Mouse (Mus musculus) CH12.LX (cell line): ENCODE measurements at regions not wholly inside any gene's neighbourhood (a gene's known extent, or its start where the extent isn't known, plus 50 kb on each side); places are given as distances from the start of the nearest gene placed in this dataset.

Source experiments
- CTCF ChIP-seq, 2 experiments: IDR thresholded peaks in 1 of 2; conservative IDR thresholded peaks in 1 of 2; 2 replicates each; pipeline ENCODE4 v1.5.1; 2011 to 2012; ENCODE audit warnings: low read depth in 2 of 2, low read length in 2 of 2, improper control_type of control experiment in 1 of 2, inconsistent platforms in 1 of 2, mild to moderate bottlenecking in 1 of 2, moderate library complexity in 1 of 2
- MXI1 ChIP-seq: IDR thresholded peaks from 2 replicates; pipeline ENCODE4 v1.6.1; 2011; ENCODE audit warnings: mild to moderate bottlenecking, low read depth, low read length, improper control_type of control experiment
- NRF1 ChIP-seq: IDR thresholded peaks from 2 replicates; pipeline ENCODE4 v1.6.1; 2014; ENCODE audit warnings: low read depth, mild to moderate bottlenecking, inconsistent platforms, low read length, improper control_type of control experiment, moderate library complexity
- POLR2A ChIP-seq: IDR thresholded peaks from 2 replicates; pipeline ENCODE4 v1.6.1; 2011; ENCODE audit warnings: low read depth, mild to moderate bottlenecking, improper control_type of control experiment, low read length
- RAD21 ChIP-seq: IDR thresholded peaks from 2 replicates; pipeline ENCODE4 v1.6.1; 2011; ENCODE audit warnings: low read depth, mild to moderate bottlenecking, low read length, improper control_type of control experiment, moderate library complexity
- SMC3 ChIP-seq: IDR thresholded peaks from 2 replicates; pipeline ENCODE4 v1.6.1; 2011; ENCODE audit warnings: low read depth, low read length, improper control_type of control experiment

DNA sequence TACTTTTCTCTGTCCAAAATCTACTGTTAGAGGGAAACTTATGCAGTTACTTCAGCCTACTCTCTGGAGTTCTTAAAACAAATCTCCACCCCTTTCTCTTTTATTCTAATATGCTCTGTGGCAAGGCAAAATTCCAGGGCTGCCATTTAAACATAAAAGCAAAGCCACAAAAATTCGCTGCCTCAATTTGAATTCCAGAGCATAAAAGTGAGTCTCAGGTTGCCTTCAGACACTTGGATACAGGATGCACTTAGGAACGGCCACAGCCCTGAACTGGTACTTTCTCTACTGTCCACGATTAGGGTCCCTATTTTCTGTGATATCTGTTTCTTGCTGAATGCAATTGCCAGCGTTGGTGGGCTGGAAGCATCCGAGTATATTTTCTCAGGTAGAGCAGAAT is 330.9 kb upstream of the Btbd3 start:
- no peak for TF ChIP-seq SMC3
- no peak for TF ChIP-seq CTCF (conservative IDR thresholded peaks at IDR 0.05 in 1 of 2, IDR thresholded peaks at IDR 0.05 in 1 of 2; ENCODE audit: low read depth in 2 of 2, low read length in 2 of 2)
- TF ChIP-seq MXI1 = no peak
- TF ChIP-seq POLR2A = no peak
- no peak for TF ChIP-seq RAD21
- no peak for TF ChIP-seq NRF1
